ENCODE assay signal across 8 mouse cellular contexts in genomic region chr9:95472926-95473325, GRCm38 (mm10). TPM values are rescaled to one million over a fixed set of nuclear protein-coding genes. Genes with fewer than 3 reads are reported as not detected.
DNase-seq lines count a peak whose midpoint lies in the region; ATAC-seq and TF ChIP-seq lines count a peak whose summit lies in the region.

No protein-coding gene starts in this region.

- ATAC-seq in CD4-positive, CD25-positive, alpha-beta regulatory T cell, adult 4 months, result peak; percentile 60
- ATAC-seq in Patski, result no peak

- POLR2A ChIA-PET in Patski (lab: Charles Lee), result no interaction called here

- in situ Hi-C loops in Patski (cut with MboI; ENCODE audit: low pct_unique_long_range_greater_than_20kb), result no loop called here

- TF ChIP-seq CTCF in Patski (IDR thresholded peaks at IDR 0.05), result peak; percentile 45

- H3K27me3 ChIP-seq in Patski, result no peaks in the 10 kb centered on the region

- CTCF ChIA-PET in Patski (lab: Charles Lee), result interaction anchor here (2.3 to 3.3 kb wide), 2 partner anchors 9 to 11 kb away, joined by 12 to 17 read pairs; no protein-coding TSS in a partner anchor

- DNase-seq in kidney, adult 9 months, result peak; percentile 49
- no peak for DNase-seq in kidney, adult 8-10 months
- DNase-seq in Patski (ENCODE audit: low read depth, low spot score), result no peak
- peak; percentile 62 for DNase-seq in induced T-regulatory cell, adult 2 months (ENCODE audit: low read depth)
- no peak for DNase-seq in adrenal gland, postnatal 4 days (ENCODE audit: low spot score in 2 of 2)
- no peak for DNase-seq in spleen, postnatal 14 days (ENCODE audit: low spot score in 2 of 2)
- no peak for DNase-seq in heart, adult 9 months (ENCODE audit: low spot score in 2 of 2)

RNA-seq across cellular contexts. Expression of gene U2surp, which starts 38.9 kb away (rescaled TPM):
- 100 to 1,000 TPM; 182 to 241 TPM for polyA plus RNA-seq in CD4-positive, CD25-positive, alpha-beta regulatory T cell, adult 4 months (2017; shearing (Covaris generic))
- polyA plus RNA-seq in Patski (2021), result 50.6 TPM
- 10 to 100 TPM; 74.0 to 80.8 TPM for total RNA-seq in adrenal gland, postnatal 4 days (2021)

Comparison
In these comparisons a context has a peak if more than half of its experiments do, and no peak if none do; other contexts are left out.
1. DNase-seq: peak in kidney, adult 9 months (single experiment) and induced T-regulatory cell, adult 2 months (single experiment); none in kidney, adult 8-10 months (0 of 2), Patski (single experiment), adrenal gland, postnatal 4 days (0 of 2), spleen, postnatal 14 days (0 of 2) and heart, adult 9 months (0 of 2).